In genomic region chr6:53577776-53578175, GRCm38 (mm10) we compare ENCODE assay signal across 21 mouse cellular contexts.
"Had no signal": no experiment of that assay in that cellular context is flagged by ENCODE, and none has a peak within 500 bp of the region (broad histone marks: within the 10 kb centered on the region; RNA-seq: fewer than 3 reads in every experiment).

No protein-coding gene starts in this region.

- H3K4me2 ChIP-seq: limb, embryonic 12.5 days; liver, embryonic 12.5 days; liver, embryonic 15.5 days; midbrain, embryonic 13.5 days; neural tube, embryonic 12.5 days; stomach, embryonic 15.5 days had no signal

- H3K9me3 ChIP-seq: limb, embryonic 12.5 days; liver, embryonic 12.5 days; liver, embryonic 15.5 days; midbrain, embryonic 13.5 days; neural tube, embryonic 12.5 days; stomach, embryonic 15.5 days had no signal

- DNase-seq: kidney, adult 18-20 months; kidney, adult 9 months; kidney, postnatal 36 days; layer of hippocampus, postnatal 36 days; liver; lung, adult 18-20 months; retina, postnatal 1 day; right cerebral cortex, postnatal 25 days; spleen, adult 18-20 months; thymus, postnatal 25 days had no signal

- H3K4me3 ChIP-seq: left cerebral cortex, adult 2 months; limb, embryonic 12.5 days; liver, embryonic 12.5 days; liver, embryonic 15.5 days; midbrain, embryonic 13.5 days; neural tube, embryonic 12.5 days; stomach, embryonic 15.5 days had no signal

- H3K36me3 ChIP-seq: liver, embryonic 12.5 days; liver, embryonic 15.5 days; midbrain, embryonic 13.5 days; neural tube, embryonic 12.5 days; stomach, embryonic 15.5 days had no signal

- H3K27me3 ChIP-seq: limb, embryonic 12.5 days; midbrain, embryonic 13.5 days; neural tube, embryonic 12.5 days; stomach, embryonic 15.5 days had no signal

- H3K27ac ChIP-seq: left cerebral cortex, adult 2 months; liver, embryonic 12.5 days; liver, embryonic 15.5 days; macrophage; midbrain, embryonic 13.5 days; neural tube, embryonic 12.5 days; stomach, embryonic 15.5 days had no signal

- ATAC-seq: intestine, embryonic 16.5 days; liver, embryonic 12.5 days; lung, postnatal 0 days; midbrain, embryonic 13.5 days; midbrain, embryonic 16.5 days had no signal

- H3K9ac ChIP-seq: limb, embryonic 12.5 days; liver, embryonic 12.5 days; liver, embryonic 15.5 days; midbrain, embryonic 13.5 days; neural tube, embryonic 12.5 days; stomach, embryonic 15.5 days had no signal

- H3K4me1 ChIP-seq: liver, embryonic 12.5 days had no signal
